Mouse (Mus musculus) liver, embryonic 13.5 days (tissue): ENCODE data around the gene Cacng3. TPM values are rescaled to one million over a fixed set of nuclear protein-coding genes. Genes with fewer than 3 reads are reported as not detected.
A peak's percentile ranks its signal among the peaks of the same experiment; 100 is the strongest.

Experiments used
- ATAC-seq: fragments of 200-750 bp; cut with Nextera tagmentation; 2 replicates; pipeline ENCODE4 v1.8.0; 2017; ENCODE audit warnings: low read depth, mild to moderate bottlenecking, moderate number of reproducible peaks, moderate library complexity
- DNase-seq: peaks from one replicate; pipeline ENCODE4 v3.0.0; 2022
- H3K27ac ChIP-seq: fragments of 300-500 bp; sonication (generic); 2 replicates; pipeline ENCODE4 v1.5.1; 2015; ENCODE audit warnings: moderate library complexity, mild to moderate bottlenecking, inconsistent platforms
- H3K27me3 ChIP-seq: fragments of 300-500 bp; sonication (generic); 2 replicates; pipeline ENCODE4 v1.6.1; 2015; ENCODE audit warnings: mild to moderate bottlenecking, inconsistent platforms
- H3K36me3 ChIP-seq: fragments of 300-500 bp; sonication (generic); 2 replicates; pipeline ENCODE4 v1.6.1; 2015; ENCODE audit warnings: mild to moderate bottlenecking, inconsistent platforms
- H3K4me1 ChIP-seq: fragments of 300-500 bp; sonication (generic); replicated peaks from 2 replicates; pipeline ENCODE4 v1.6.1; 2015; ENCODE audit warnings: inconsistent platforms
- H3K4me2 ChIP-seq: fragments of 300-500 bp; sonication (generic); 2 replicates; pipeline ENCODE4 v1.6.1; 2015; ENCODE audit warnings: inconsistent platforms, mild to moderate bottlenecking, moderate library complexity
- H3K4me3 ChIP-seq: fragments of 300-500 bp; sonication (generic); replicated peaks from 2 replicates; pipeline ENCODE4 v1.5.1; 2015; ENCODE audit warnings: mild to moderate bottlenecking, inconsistent platforms
- H3K9ac ChIP-seq: fragments of 300-500 bp; sonication (generic); 2 replicates; pipeline ENCODE4 v1.6.1; 2015; ENCODE audit warnings: mild to moderate bottlenecking, inconsistent platforms
- H3K9me3 ChIP-seq: fragments of 300-500 bp; sonication (generic); replicated peaks from 2 replicates; pipeline ENCODE4 v1.6.1; 2016; ENCODE audit warnings: inconsistent platforms
- WGBS: fragments of 180-500 bp; shearing (Covaris S2); methylation state at CpG from one replicate; pipeline ENCODE4 v1.1.7; 2015; ENCODE audit not compliant: insufficient replicate concordance; 5-methylcytosine and 5-hydroxymethylcytosine counted together
- polyA plus RNA-seq: library from polyadenylated mRNA; unstranded; fragments of >200 nt; fragmentation: Nextera tagmentation; extraction: Ambion mirVana; gene quantifications from 2 replicates; pipeline ENCODE4 v1.2.1, GENCODE M21; 2015

The Cacng3 gene
- polyA plus RNA-seq, 1 experiment from 2014 or later = not detected

DNA sequence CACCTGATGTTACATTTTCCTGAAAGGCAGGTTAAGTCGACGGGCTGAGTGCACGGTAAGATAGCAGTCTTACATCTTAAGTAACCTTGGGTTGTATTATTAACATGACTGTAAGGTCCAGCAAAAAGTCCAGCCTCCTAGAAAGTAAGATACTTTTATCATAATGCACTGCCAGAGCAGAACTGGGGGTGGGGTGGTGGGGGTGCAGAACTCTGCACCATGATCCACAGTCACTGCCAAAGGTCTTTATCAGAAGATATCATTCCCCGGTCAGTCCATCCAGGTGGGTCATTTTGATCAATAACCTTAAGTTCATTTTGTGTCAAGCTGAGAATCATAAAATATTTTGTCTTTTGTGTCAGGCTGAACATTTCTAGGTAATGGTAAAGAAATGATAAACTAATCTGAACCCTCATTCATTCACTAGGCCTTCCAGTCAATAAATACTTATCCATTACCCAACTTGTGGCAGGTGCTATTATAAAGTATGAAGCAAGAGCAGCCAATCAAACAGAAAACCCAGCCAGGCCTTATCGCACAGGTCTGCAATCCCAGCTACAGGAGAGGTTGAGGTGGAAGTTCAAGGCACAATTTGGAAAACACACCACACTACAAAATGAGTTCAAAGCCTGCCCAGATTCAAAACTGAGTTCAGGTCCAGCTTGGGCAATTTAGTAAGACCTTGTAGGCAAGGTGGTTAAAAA lies 12.7 kb upstream of the Cacng3 start:
- WGBS = 73% methylated on average over 5 of the region's 5 CpGs
- Histone ChIP-seq H3K36me3 (no peaks in the 10 kb centered on the region), H3K27me3 (no peaks in the 10 kb centered on the region), H3K4me2 (no peak overlapping the region), H3K27ac (no peak overlapping the region), H3K9me3 (no peaks in the 10 kb centered on the region), H3K4me3 (no peak overlapping the region), H3K9ac (no peak overlapping the region), H3K4me1 (no peaks in the 10 kb centered on the region)
- DNase-seq = no peak
- no peak for ATAC-seq

DNA sequence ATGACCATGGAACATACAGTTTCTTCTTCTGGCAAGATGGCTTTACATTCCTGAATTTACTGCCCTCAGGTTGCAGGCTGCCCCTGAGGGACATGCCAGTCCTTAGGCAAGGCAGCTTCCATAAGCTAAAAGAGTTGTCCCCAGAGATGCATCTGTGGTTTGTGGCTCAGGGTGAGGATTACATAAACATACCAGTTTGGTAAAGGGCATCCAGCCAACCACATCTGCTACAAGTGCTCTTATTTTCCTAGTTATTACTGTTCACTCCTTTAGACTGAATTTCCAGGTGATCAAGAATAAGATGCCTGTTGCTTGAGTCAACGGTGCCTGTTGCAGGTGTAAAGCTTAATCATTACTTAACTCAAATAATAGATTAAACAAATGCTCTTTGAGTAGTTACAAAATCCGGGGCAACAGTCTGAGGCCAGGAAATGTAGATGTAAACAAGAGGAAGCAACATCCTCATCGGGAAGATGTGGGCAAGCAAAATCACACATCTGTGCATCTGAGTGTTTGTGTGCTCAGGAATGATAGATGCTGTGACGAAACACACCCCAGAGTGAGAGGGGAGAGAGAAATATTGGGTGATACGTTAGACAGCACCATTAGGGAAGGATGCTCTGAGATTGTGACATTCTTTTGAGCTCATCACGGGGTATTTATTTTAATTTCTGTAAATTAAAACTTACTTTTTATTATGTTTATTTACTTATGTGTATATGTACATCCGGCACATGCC lies 4.8 kb upstream of the Cacng3 start:
- Histone ChIP-seq H3K36me3 (no peaks in the 10 kb centered on the region), H3K9ac (no peak overlapping the region), H3K27ac (no peak overlapping the region), H3K27me3 (no peaks in the 10 kb centered on the region), H3K4me2 (no peak overlapping the region), H3K9me3 (no peaks in the 10 kb centered on the region), H3K4me1 (no peaks in the 10 kb centered on the region), H3K4me3 (no peak overlapping the region)
- DNase-seq (no peak), ATAC-seq (no peak)
- 34% methylated on average over 7 of the region's 7 CpGs for WGBS

DNA sequence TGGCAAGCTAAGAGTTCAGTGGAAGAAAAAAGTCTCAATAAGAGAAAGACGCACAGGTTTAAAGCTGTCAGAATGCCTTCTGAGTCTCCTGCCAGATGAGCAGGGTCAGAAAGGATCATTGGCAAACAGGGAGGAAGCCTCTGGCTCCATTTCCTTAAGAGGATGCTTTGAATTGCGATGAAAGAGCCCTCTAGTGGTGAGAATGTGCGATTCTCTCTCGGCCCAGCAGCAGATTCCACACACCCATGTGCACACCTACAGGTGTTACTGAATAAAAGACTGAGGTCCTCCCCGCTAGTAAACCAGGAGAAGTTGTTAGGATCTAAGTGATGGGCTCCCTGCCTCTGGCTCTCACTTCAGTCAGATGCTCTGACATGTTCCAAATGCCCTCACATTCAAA lies 2.4 kb upstream of the Cacng3 start:
- H3K27me3 ChIP-seq = 0 out of 2 replicates have a peak, but pooled peaks cover 3% of the 10 kb centered on the region
- no peak overlapping the region for H3K9ac ChIP-seq
- no peaks in the 10 kb centered on the region for H3K9me3 ChIP-seq
- no peak for ATAC-seq
- H3K4me2 ChIP-seq = no peak overlapping the region
- no peaks in the 10 kb centered on the region for H3K36me3 ChIP-seq
- 29% methylated on average over 5 of the region's 5 CpGs for WGBS
- DNase-seq = no peak
- H3K4me3 ChIP-seq = no peak overlapping the region
- H3K27ac ChIP-seq = no peak overlapping the region
- H3K4me1 ChIP-seq = no peaks in the 10 kb centered on the region

DNA sequence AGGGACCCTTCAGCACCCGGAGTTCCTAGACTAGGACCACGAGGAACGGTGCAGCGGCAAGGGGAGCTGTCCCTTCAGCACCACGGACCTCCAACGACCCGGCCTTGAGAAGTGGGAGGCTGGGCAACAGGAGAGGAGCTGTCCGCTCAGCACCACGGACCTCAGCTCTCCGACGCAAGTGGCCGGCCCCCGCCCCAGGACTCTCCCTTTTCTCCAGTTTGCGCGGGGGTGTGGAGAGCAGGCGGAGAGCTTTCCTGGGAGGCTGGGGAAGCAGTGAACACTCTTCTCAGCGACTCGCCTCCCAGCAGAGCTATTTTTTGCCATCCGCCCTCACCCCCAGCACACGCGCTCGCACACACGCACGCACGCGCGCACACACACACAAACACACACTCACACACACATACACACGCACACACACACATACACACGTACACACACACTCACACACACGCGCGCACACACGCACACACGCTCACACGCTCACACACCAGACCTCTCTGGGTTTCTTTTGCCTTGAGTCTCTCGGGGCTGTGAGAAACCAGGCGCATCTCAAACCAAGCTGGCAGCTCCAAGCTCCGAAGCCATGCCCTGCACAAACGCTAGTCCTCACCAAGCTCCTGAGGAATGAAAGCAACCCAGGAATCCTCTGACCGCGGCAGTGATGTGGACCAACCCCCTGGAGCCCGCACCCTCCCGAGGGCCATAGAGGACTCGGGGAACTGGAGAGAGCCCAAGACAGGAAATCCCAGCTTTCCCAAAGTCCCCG lies 765 bp downstream of the Cacng3 start:
- Histone ChIP-seq H3K9ac (no peak overlapping the region), H3K27me3 (0 out of 2 replicates have a peak, but pooled peaks cover 3% of the 10 kb centered on the region), H3K4me2 (no peak overlapping the region), H3K27ac (no peak overlapping the region), H3K4me3 (no peak overlapping the region), H3K9me3 (no peaks in the 10 kb centered on the region), H3K4me1 (no peaks in the 10 kb centered on the region), H3K36me3 (no peaks in the 10 kb centered on the region)
- WGBS = 11% methylated on average over 45 of the region's 45 CpGs
- peak; percentile 58; the same call in 1 of the 2 replicates for ATAC-seq
- DNase-seq = peak; percentile 60

DNA sequence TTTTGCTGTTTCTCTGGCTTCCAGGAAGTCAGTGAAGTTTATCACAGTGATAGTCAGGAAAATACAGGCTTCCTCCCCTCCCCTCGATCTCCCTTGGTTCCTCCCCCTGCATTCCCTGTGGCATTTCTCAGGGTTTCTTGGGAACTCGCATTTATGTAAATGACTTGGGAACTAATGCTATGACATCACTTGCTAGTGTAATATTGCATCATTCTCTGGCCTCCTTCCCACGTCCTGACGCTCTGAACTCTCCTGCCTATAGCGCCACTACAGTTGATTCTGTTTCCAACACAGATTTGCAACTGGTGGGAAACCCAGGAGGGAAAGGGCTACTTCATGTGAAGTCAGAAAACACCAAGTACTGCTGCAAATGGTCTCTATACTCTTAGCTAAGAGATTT lies 2.7 kb downstream of the Cacng3 start:
- no peak overlapping the region for H3K4me2 ChIP-seq
- no peak for DNase-seq
- no peaks in the 10 kb centered on the region for H3K36me3 ChIP-seq
- H3K27ac ChIP-seq = no peak overlapping the region
- 34% methylated on average over 5 of the region's 5 CpGs for WGBS
- 0 out of 2 replicates have a peak, but pooled peaks cover 3% of the 10 kb centered on the region for H3K27me3 ChIP-seq
- no peaks in the 10 kb centered on the region for H3K9me3 ChIP-seq
- H3K4me3 ChIP-seq = no peak overlapping the region
- no peak overlapping the region for H3K9ac ChIP-seq
- no peak for ATAC-seq
- H3K4me1 ChIP-seq = no peaks in the 10 kb centered on the region

DNA sequence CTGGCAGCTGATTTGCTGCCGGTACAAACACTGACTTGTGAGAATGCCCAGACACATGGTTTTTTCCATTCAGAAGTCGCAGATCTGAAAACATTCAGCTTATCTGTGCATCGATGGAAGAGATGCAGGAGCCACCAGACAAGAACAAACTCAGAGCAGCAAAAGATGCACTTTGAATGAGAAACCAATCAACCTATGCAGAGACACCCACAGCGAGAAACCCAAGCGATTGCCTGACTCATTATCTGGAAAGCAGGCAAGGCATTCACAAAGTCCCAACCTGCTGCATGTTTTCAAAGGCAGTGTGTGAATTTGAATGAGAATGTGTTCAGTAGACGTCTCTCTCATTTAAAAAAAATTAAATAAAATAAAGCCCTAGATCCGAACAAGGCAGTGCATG lies 4.9 kb downstream of the Cacng3 start:
- Histone ChIP-seq H3K9me3 (no peaks in the 10 kb centered on the region), H3K27me3 (0 out of 2 replicates have a peak, but pooled peaks cover 3% of the 10 kb centered on the region), H3K4me1 (no peaks in the 10 kb centered on the region), H3K4me3 (no peak overlapping the region), H3K9ac (no peak overlapping the region), H3K27ac (no peak overlapping the region), H3K4me2 (no peak overlapping the region), H3K36me3 (no peaks in the 10 kb centered on the region)
- DNase-seq (no peak), ATAC-seq (no peak)
- 62% methylated on average over 7 of the region's 7 CpGs for WGBS

DNA sequence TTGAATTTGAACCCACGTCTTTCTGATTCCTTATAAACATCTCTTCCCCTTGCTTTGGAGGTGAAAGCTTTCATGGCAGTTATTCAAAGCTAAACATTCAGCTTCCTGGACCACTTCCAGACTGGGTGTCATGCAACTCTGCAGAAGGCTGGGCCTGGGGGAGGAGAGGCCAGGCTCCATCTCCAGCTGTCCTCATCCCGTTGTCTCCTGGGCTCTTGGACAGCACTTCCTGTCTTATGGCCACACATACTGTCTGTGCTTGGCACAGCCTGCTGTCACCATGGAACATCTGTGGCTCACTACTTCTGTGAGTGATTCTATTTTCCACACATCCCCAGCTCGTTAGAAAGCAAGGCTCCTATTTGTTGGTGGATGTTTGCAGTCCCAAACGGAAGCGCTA lies 31.5 kb downstream of the Cacng3 start:
- no peak for ATAC-seq
- no peak for DNase-seq
- 60% methylated on average over 5 of the region's 5 CpGs for WGBS

DNA sequence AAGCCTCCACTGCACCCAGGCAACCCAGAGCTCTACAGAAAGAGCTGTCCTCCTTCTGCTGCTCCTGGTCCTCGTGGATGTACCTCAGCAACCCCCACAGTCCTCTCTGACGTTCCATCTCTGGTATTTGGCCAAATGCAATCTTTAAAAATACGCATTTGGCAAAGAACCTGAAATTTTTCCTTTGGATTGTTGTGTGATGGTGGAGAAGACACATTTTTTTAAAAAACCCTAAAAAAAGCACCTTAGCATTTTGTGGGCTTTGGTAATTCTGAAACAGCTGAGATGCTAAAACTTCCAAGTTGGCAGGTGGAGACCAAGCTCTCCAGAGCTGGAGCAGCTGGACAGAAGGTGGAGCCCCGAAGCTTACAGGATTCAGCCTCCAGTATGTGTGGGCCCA lies 32.2 kb downstream of the Cacng3 start:
- 54% methylated on average over 4 of the region's 4 CpGs for WGBS
- no peak overlapping the region for H3K4me2 ChIP-seq
- no peaks in the 10 kb centered on the region for H3K27me3 ChIP-seq
- H3K4me1 ChIP-seq = no peaks in the 10 kb centered on the region
- ATAC-seq (no peak), DNase-seq (no peak)
- no peak overlapping the region for H3K4me3 ChIP-seq
- H3K9me3 ChIP-seq = no peaks in the 10 kb centered on the region
- H3K27ac ChIP-seq = no peak overlapping the region
- no peaks in the 10 kb centered on the region for H3K36me3 ChIP-seq
- no peak overlapping the region for H3K9ac ChIP-seq

More for the DNA sequence above, 31.5 kb downstream of the Cacng3 start:
- Histone ChIP-seq H3K4me2 (no peak overlapping the region), H3K4me1 (no peaks in the 10 kb centered on the region), H3K4me3 (no peak overlapping the region), H3K9me3 (no peaks in the 10 kb centered on the region), H3K27ac (no peak overlapping the region), H3K9ac (no peak overlapping the region), H3K36me3 (no peaks in the 10 kb centered on the region), H3K27me3 (no peaks in the 10 kb centered on the region)

DNA sequence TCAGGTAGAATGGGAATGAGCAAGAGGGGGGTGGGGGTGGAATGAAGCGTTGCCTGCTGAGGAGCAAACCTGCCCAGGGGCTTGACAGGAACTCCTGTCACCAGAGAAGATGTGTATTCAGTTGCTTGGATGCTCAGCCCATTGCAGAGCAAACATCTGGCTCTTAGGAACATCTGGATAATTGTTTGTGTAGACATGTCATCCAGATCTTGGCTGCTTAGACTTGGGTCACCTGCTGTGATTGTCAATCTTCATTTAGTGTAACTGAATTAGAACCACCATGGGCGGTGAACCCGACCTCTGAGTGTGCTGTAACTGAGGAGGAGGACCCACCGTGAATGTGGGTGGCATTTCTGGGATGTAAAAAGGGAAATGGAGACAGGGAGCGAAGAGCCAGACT lies 36.4 kb downstream of the Cacng3 start:
- ATAC-seq (no peak), DNase-seq (no peak)
- H3K4me2 ChIP-seq = no peak overlapping the region
- no peaks in the 10 kb centered on the region for H3K9me3 ChIP-seq
- H3K27ac ChIP-seq = no peak overlapping the region
- no peaks in the 10 kb centered on the region for H3K4me1 ChIP-seq
- H3K27me3 ChIP-seq = no peaks in the 10 kb centered on the region
- no peaks in the 10 kb centered on the region for H3K36me3 ChIP-seq
- H3K9ac ChIP-seq = no peak overlapping the region
- H3K4me3 ChIP-seq = no peak overlapping the region
- 40% methylated on average over 5 of the region's 5 CpGs for WGBS

DNA sequence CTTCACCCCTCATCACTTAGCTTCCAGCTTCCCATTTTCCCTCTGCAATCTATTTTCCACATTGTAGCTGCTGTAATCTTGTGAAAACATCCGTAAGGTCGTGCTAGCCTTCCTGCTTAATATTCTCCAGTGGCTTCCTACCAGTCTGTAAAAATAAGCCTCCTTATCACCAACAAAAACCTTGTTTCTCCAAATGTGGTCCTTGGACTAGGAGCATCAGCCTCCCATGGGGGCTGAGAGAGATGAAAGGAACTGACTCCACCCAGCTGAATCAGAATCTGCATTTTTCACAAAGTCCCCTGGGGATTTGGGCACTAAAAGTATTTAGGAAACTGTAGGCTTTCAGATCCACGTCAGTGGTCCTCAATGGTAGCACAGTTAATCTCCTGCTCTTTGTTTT lies 46.0 kb downstream of the Cacng3 start:
- DNase-seq (no peak), ATAC-seq (no peak)
- H3K27me3 ChIP-seq = no peaks in the 10 kb centered on the region
- H3K4me3 ChIP-seq = no peak overlapping the region
- no peaks in the 10 kb centered on the region for H3K36me3 ChIP-seq
- H3K4me1 ChIP-seq = no peaks in the 10 kb centered on the region
- WGBS = 31% methylated on average over 3 of the region's 3 CpGs
- H3K4me2 ChIP-seq = no peak overlapping the region
- H3K9me3 ChIP-seq = no peaks in the 10 kb centered on the region
- H3K27ac ChIP-seq = no peak overlapping the region
- no peak overlapping the region for H3K9ac ChIP-seq

DNA sequence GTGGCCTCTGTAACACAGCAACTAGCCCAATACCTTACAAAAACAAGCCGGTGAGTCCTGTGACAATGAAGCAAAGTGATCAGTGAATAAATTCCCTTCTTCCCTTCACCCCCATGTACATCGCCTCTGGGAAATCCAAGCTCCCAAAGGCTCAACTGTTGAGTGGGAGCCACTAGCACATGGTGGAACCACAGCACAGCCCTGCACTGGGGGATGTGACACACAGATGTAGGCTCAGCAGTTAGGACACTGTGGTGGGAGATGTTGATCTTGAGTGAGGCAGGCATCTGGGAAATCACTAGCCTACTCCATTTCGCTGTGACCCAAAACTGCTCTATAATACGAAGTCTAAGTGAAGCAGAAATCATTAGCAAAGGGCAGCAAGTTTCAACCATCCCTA lies 48.2 kb downstream of the Cacng3 start:
- Histone ChIP-seq H3K27ac (no peak overlapping the region), H3K4me2 (no peak overlapping the region), H3K9ac (no peak overlapping the region), H3K36me3 (no peaks in the 10 kb centered on the region), H3K4me3 (no peak overlapping the region), H3K4me1 (no peaks in the 10 kb centered on the region), H3K9me3 (no peaks in the 10 kb centered on the region), H3K27me3 (no peaks in the 10 kb centered on the region)
- ATAC-seq = no peak
- no peak for DNase-seq
- 69% methylated on average over 4 of the region's 4 CpGs for WGBS
